Mouse (Mus musculus) intestine, postnatal 0 days (tissue): ENCODE results near the gene Tor1b. TPM values are rescaled to one million over a fixed set of nuclear protein-coding genes. Genes with fewer than 3 reads are reported as not detected.

Experiments used
- ATAC-seq: fragments of 200-750 bp; cut with Nextera tagmentation; 2 replicates; pipeline ENCODE4 v1.8.0; 2017; ENCODE audit warnings: mild to moderate bottlenecking, moderate TSS enrichment, moderate library complexity
- H3K27ac ChIP-seq: fragments of 300-500 bp; sonication (generic); 2 replicates; pipeline ENCODE4 v1.5.1; 2014; ENCODE audit warnings: mild to moderate bottlenecking, low read depth, low read length, moderate library complexity
- H3K27me3 ChIP-seq: fragments of 300-500 bp; sonication (generic); replicated peaks from 2 replicates; pipeline ENCODE4 v1.6.1; 2014; ENCODE audit warnings: low read length, mixed read lengths; ENCODE audit not compliant: control insufficient read depth, insufficient read depth
- H3K36me3 ChIP-seq: fragments of 300-500 bp; sonication (generic); 2 replicates; pipeline ENCODE4 v1.6.1; 2014; ENCODE audit warnings: mild to moderate bottlenecking, moderate library complexity; ENCODE audit not compliant: control insufficient read depth, insufficient read depth
- H3K4me1 ChIP-seq: fragments of 300-500 bp; sonication (generic); replicated peaks from 2 replicates; pipeline ENCODE4 v1.6.1; 2014; ENCODE audit warnings: antibody characterized with exemption, low read length, mixed read lengths; ENCODE audit not compliant: control insufficient read depth, insufficient read depth
- H3K4me2 ChIP-seq: fragments of 300-500 bp; sonication (generic); replicated peaks from 2 replicates; pipeline ENCODE4 v1.6.1; 2014; ENCODE audit warnings: low read depth, mild to moderate bottlenecking, moderate library complexity
- H3K4me3 ChIP-seq: fragments of 300-500 bp; sonication (generic); 2 replicates; pipeline ENCODE4 v1.5.1; 2014; ENCODE audit warnings: low read depth, low read length
- H3K9ac ChIP-seq: fragments of 300-500 bp; sonication (generic); 2 replicates; pipeline ENCODE4 v1.6.1; 2014; ENCODE audit warnings: mild to moderate bottlenecking, low read depth, low read length
- H3K9me3 ChIP-seq: fragments of 300-500 bp; sonication (generic); 2 replicates; pipeline ENCODE4 v1.6.1; 2016; ENCODE audit warnings: mixed run types; ENCODE audit not compliant: control insufficient read depth
- CTCF ChIP-seq: sonication (generic); IDR thresholded peaks from 2 replicates; pipeline ENCODE4 v1.5.1; 2016; ENCODE audit warnings: low read depth, mild to moderate bottlenecking, control low read depth, antibody characterized with exemption, moderate library complexity
- WGBS: fragments of 180-500 bp; shearing (Covaris S2); extraction: QIAGEN DNeasy Blood & Tissue Kit; methylation state at CpG from one replicate; pipeline ENCODE4 v1.1.7; 2014; 5-methylcytosine and 5-hydroxymethylcytosine counted together
- polyA plus RNA-seq: library from polyadenylated mRNA; unstranded; fragments of >200 nt; fragmentation: Nextera tagmentation; extraction: Ambion mirVana; gene quantifications from 2 replicates; pipeline ENCODE4 v1.2.1, GENCODE M21; 2015

Tor1b gene
- polyA plus RNA-seq, 1 experiment from 2014 or later: 13.3 TPM

DNA sequence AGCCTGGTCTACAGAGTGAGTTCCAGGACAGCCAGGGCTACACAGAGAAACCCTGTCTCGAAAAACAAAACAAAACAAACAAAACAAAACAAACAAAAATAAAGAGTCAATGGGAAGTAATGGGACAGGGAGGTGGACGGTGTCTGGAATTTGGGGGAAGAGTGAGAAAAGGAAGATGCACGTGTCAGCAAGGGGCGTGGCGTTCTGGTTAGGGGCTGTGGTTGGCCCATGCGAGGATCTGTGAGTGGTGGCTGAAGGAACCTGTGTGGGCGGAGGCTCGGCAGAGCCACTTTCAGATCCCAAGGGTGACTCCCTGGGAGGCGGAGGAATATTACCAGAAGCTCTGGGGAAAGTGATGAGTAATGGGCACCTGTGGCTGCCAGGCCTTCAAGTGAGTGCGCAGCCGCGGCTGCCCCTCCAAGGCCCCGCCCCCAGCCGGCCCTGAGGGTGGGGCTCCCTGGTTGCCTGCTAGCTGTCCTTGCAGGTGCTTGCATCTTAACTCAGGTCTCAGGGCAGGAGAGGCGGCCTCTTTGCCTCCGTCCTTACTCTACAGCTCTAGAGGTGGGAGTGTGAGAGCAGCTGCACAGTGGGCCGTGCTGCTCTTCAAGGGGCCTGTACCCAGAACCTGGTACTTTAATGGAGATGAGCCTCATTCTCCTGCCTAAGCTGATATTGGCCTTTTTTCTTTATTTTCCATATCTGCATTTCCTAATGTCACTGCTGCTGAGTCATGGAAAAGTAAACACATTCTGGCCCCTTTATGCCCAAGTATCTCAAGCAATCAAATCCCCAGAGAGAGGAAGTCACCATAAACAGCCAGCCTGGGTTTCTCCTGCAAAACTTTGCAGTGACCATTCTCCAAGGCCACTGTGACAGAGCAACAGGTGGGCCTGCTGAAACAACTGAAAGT lies 32.6 kb downstream of the Tor1b start:
- peak; percentile 46 for ATAC-seq
- peak overlapping the region; percentile 3; the same call in 1 of the 2 replicates for H3K27ac ChIP-seq
- H3K4me2 ChIP-seq: peak overlapping the region; percentile 35
- TF ChIP-seq CTCF: no peak
- H3K4me3 ChIP-seq: no peak overlapping the region
- H3K27me3 ChIP-seq: no peaks in the 10 kb centered on the region
- H3K4me1 ChIP-seq: peaks cover 2% of the 10 kb centered on the region; the same call in 1 of the 2 replicates
- no peaks in the 10 kb centered on the region for H3K9me3 ChIP-seq
- H3K9ac ChIP-seq: no peak overlapping the region
- no peaks in the 10 kb centered on the region for H3K36me3 ChIP-seq
- 12% methylated on average over 17 of the region's 17 CpGs for WGBS

DNA sequence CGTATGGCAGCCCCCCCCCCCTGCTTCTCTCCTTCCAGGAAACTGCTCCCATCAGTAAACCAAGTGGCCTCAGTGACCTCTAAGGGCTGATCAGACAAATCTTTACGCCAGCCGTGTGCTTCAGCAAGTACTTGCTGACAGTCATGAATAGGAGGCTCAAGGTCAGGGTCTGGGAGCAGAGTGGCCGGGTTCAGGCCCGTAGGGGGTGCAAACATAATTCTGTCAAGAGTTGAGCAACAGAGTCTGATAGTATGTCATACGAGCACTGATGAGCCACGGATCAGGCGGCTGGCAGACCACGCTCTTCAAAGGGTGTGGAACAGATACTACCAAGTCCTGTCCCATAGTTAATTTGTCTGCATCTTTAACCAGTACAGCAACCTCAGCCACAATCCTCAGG lies 37.5 kb downstream of the Tor1b start:
- Histone ChIP-seq H3K4me3 (no peak overlapping the region), H3K9me3 (no peaks in the 10 kb centered on the region), H3K27me3 (no peaks in the 10 kb centered on the region), H3K36me3 (no peaks in the 10 kb centered on the region), H3K9ac (no peak overlapping the region), H3K4me1 (no peaks in the 10 kb centered on the region), H3K27ac (no peak overlapping the region), H3K4me2 (no peak overlapping the region)
- ATAC-seq: no peak
- WGBS: 69% methylated on average over 9 of the region's 9 CpGs
- no peak for TF ChIP-seq CTCF

DNA sequence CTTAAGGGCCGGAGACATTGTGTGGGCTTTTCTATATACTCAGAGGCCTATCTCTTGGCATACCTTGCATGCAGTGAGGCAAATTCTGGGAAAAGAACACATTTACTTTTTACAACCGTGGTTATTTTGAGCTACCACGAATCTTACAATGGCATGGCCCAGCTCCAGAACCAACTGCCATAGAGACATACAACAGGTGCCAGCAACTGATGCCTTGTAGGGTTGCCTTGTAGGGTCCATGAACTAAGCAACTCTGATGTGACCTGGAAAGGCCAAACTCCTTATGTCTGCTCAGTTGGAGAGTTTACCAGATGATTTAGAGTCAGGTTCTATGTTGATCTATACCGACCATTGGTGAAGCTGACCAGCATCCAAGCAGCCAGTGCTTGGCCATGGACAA lies 42.1 kb downstream of the Tor1b start:
- WGBS: 91% methylated on average over 4 of the region's 4 CpGs
- Histone ChIP-seq H3K27ac (no peak overlapping the region), H3K9me3 (no peaks in the 10 kb centered on the region), H3K9ac (no peak overlapping the region), H3K4me2 (no peak overlapping the region), H3K36me3 (no peaks in the 10 kb centered on the region), H3K4me3 (no peak overlapping the region), H3K4me1 (no peaks in the 10 kb centered on the region), H3K27me3 (no peaks in the 10 kb centered on the region)
- ATAC-seq: no peak
- no peak for TF ChIP-seq CTCF

DNA sequence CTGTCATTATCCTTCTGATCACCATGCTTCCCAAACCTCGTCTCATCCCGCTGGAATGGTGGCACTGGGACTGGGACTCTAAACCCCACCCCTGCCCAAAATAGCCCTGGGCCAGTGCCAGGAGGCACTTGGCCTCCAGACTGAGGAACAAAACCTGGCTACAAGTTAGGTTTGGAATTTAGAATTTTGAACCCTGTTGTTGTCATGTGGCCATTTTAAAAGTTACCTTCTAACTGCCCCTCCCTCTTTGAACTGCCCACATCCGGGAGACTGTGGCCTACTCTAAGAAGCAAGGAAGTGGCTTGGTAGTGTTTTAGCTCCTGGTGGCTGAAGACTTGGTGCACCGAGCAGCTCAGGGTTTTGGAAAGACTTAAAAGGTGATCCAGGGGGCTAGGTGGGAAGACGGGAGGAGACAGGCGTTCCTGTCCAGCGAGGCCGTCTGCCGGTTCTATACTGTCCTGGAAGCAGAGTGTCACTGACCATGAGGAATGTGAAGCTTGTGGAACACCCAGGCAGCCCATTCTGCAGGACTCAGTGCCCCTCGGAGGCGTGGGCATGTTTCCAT lies 42.8 kb downstream of the Tor1b start:
- Histone ChIP-seq H3K36me3 (no peaks in the 10 kb centered on the region), H3K4me1 (no peaks in the 10 kb centered on the region), H3K9me3 (no peaks in the 10 kb centered on the region), H3K4me2 (no peak overlapping the region), H3K27me3 (no peaks in the 10 kb centered on the region), H3K4me3 (no peak overlapping the region), H3K27ac (no peak overlapping the region), H3K9ac (no peak overlapping the region)
- TF ChIP-seq CTCF: no peak
- 80% methylated on average over 11 of the region's 11 CpGs for WGBS
- no peak for ATAC-seq

DNA sequence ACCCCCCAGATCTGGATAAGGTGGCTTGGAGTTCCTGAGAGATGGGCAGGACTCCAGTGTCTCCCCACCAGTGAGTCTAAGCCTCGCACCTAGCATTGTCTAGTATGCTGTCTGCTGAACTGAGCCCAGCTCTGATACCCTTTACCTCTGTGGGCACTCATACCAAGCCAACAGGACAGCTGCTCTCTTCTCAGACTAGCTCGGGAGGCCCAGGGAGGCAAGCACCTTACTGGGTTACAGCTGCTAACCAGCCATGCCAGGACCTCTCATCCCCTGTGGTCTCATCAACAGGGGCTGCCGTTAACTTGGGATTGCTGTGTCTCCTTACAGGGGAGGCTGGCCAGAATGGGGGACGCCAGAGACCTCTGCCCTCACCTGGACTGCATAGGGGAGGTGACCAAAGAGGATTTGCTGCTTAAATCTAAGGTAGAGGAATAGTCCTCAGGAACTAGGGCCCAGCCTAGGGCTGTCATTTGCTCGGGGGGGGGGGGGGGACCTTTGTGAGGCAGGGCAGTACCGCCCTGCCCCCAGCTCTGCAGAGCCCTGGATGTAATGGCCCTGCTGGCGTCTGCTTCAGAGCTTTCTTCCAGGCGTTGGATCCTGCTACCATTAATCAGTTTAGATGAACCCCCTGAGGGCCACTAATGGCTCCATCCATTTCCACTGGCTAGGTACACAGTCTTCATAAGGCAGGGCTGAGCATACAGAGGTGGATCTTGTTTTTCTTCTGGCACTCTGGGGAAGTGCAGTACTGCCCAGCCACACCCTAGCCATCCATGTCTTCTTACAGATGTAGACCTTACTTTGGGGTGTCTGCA lies 45.9 kb downstream of the Tor1b start:
- H3K4me3 ChIP-seq: no peak overlapping the region
- H3K9me3 ChIP-seq: no peaks in the 10 kb centered on the region
- no peaks in the 10 kb centered on the region for H3K27me3 ChIP-seq
- no peak for TF ChIP-seq CTCF
- H3K27ac ChIP-seq: no peak overlapping the region
- 68% methylated on average over 7 of the region's 8 CpGs for WGBS
- H3K4me1 ChIP-seq: no peaks in the 10 kb centered on the region
- no peak for ATAC-seq
- H3K4me2 ChIP-seq: no peak overlapping the region
- H3K9ac ChIP-seq: no peak overlapping the region
- H3K36me3 ChIP-seq: peaks cover 20% of the 10 kb centered on the region; the same call in 1 of the 2 replicates

DNA sequence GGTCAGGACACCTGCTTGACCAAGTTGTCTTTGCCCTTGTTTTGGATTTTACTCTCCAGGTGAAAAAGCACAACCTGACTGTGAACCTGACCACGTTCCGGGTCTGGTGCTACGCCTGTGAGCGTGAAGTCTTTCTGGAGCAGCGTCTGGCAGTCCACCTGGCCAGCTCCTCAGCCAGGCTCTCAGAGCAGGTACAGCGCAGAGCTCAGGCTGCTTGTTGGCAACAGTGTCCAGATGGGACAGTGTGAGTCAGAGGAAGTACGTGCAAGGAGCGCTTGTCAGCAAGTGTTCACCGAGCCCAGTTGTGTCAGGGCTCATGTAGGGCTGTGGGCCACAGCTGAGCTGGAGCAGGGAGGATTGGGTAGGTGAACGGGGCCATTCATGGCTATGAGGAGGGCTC lies 50.1 kb downstream of the Tor1b start:
- 95% methylated on average over 10 of the region's 10 CpGs for WGBS
- Histone ChIP-seq H3K27ac (no peak overlapping the region), H3K4me3 (no peak overlapping the region), H3K27me3 (no peaks in the 10 kb centered on the region), H3K36me3 (peaks cover 35% of the 10 kb centered on the region; the same call in 1 of the 2 replicates), H3K4me1 (no peaks in the 10 kb centered on the region), H3K4me2 (no peak overlapping the region), H3K9me3 (no peaks in the 10 kb centered on the region), H3K9ac (no peak overlapping the region)
- no peak for ATAC-seq
- TF ChIP-seq CTCF: no peak
